Mouse (Mus musculus): ENCODE data around the gene Armc2. TPM values are rescaled to one million over a fixed set of nuclear protein-coding genes. Genes with fewer than 3 reads are reported as not detected.

The Armc2 gene
- polyA plus RNA-seq, 1 experiment, result not detected

DNA sequence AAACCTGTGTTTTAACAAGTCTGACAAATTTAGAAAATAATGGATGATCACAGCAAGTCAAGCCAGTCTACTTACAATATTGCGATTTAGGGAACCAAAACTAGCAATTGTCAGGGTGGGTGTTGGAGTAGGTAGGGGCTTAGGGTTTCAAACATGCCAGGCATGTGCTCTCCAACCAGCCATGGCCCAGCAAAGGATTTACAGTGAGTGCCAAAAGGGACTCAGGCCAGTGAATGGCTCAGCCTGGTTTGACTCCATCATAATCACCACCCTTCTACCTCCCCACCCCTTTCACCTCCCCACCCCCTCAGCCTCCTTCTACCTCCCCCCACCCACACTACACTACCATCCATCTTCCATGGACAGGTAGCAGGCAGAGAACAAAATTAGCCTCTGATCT lies 138.6 kb downstream of the Armc2 start:
- no peak for TF ChIP-seq GATA1 (IDR thresholded peaks at IDR 0.05; ENCODE audit: low read length)

DNA sequence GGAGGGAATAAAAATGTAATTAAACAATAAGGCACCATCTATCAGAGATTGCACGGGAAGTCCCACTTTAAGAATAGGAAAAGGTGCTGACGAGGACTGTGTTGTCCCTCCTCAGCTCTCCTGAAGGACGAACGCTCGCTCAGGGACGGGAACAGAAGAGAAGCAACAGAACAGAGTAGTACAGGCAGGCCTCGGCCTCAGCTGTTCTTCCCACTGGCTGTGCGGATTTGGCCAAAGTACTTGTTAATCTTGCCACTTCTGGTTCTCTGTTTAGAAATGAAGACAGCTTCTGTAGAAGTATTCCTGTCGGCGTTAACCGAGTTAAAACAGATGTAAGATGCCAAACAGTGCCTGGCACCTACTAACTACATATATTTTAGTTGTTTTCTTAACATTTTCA lies 139.9 kb downstream of the Armc2 start:
- TF ChIP-seq GATA1 (IDR thresholded peaks at IDR 0.05; ENCODE audit: low read length), result no peak

DNA sequence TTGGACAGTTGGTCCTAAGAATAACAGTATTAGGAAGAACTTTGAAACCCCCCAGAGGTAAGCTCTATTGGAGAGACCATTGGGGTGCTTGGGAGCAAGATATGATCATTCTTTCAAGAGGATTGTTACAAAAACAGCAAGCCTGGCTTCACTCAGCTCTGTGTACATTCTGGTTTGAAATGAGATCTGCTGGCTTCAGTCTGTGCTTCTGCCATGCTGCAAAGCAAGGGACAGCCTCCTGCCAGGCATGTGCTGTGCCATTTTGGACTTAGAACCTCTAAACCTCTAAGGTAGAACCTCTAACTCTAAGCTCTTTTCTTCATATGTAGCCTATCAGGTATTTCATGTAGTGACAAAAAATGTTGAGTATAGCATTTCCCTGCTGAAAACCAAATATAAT lies 142.6 kb downstream of the Armc2 start:
- no peak for TF ChIP-seq GATA1 (IDR thresholded peaks at IDR 0.05; ENCODE audit: low read length)

DNA sequence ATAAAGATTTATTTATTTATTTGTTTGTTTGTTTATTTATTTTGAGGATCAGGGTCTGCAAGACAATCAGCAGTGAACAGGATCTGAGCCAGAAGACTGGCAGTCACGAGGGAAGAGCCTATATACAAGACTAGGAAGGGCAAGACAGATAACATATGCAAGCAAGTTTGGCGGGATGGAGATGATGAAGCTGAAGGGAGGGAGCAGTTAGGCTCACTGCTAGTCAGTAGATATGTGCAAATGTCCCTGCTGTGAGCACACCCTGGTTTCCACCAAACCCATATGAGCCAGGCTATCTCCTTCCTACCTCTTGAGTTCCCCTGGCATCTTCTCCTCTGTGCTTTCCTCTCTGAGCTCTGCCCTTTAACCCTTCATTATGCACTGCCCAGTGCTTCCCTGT lies 146.7 kb downstream of the Armc2 start:
- TF ChIP-seq GATA1 (IDR thresholded peaks at IDR 0.05; ENCODE audit: low read length), result no peak

DNA sequence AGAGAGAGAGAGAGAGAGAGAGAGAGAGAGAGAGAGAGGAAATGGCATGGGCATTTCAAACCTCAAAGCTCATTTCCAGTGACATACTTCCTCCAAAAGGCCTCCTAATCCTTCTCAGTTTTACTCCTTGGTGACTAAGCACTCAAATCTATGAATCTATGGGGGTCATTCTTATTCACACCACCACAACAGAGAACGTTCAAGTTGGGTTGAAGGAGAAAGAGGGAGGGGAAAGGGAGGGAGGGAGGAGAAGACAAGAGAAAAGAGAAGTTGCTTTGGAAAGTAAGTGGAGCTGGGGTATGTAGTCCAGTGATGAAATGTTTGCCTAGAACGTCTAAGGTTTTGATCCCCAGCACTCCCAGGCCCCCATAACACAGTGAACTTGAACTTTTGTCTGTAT lies 148.1 kb downstream of the Armc2 start:
- no peak for TF ChIP-seq GATA1 (IDR thresholded peaks at IDR 0.05; ENCODE audit: low read length)

DNA sequence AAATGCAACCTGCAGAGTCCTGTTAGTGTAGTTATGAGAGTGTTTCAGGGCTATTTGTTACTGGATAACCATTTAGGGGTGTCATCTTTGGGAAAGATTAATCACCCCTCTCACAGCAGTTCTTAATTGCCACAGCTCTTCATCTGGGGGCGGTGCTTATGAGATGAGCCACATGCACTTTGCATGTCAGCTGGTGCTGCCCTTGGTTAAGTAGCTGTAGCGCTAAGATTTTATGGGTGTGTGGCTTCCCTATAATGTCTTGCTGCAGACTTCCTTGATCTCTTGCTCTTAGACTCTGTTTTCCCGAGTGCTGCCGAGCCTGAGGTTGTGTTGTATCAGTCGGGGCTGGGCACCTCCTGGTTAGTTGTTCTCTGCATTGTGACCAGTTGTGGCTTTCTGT lies 150.3 kb downstream of the Armc2 start:
- TF ChIP-seq GATA1 (IDR thresholded peaks at IDR 0.05; ENCODE audit: low read length), result no peak

DNA sequence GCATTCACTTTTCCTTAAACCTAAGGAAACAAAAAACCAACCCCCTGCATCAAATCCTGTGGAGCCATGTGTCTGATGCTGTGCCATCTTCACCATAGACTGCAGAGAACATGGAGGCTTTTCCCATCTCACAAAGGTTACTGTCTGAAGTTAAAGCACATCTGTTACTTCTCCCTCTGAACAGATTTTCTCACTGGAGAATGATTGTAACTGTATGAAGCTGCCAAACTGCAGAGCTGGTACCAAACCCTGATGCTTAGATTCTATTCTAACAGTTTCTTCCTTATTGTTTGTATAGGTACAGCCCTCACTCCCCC lies 151.4 kb downstream of the Armc2 start:
- TF ChIP-seq GATA1 (IDR thresholded peaks at IDR 0.05; ENCODE audit: low read length), result no peak

DNA sequence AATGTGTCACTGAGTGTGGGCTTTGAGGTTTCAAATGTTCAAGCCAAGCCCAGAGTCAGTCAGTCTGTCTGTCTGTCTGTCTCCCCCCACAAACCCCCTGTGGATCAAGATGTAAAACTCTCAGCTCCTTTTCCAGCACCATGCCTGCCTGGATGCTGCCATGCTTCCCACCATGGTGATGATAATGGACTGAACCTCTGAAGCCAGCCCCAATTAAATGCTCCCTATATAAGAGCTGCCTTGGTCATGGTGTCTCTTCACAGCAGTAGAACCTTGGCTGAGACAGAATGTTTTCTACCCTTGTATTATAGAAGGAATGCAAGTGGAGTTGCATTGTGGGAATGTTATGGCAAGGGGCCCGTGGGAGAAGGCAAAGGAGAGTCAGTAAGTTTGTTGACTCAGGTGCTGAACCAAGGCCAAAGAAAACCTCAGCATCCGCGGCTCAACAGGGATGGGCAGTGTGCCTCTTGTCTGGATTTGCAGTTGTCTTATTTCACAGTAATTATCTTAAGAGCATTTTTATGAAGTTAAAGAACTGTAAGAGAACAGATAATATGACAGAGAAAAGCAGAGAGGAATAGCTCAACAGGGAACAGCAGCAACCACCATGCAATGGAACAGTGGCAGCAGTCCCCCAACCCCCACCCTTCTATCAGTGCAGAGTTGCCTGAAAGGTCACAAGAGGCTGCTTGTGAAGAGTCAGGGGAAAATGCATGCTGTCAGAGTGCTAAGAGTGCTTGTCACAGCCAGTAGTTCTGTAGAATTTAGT lies 152.0 kb downstream of the Armc2 start:
- TF ChIP-seq GATA1 (IDR thresholded peaks at IDR 0.05; ENCODE audit: low read length), result no peak

Other genes with a start within 250 kb of the Armc2 start
- gene Cep57l1, start 208.6 kb downstream of the Armc2 start, polyA plus RNA-seq (2012), result 0.98 and 1.6 TPM in 2 replicates
- gene Sesn1, start 208.5 kb downstream of the Armc2 start, polyA plus RNA-seq (2012), result 11.0 and 14.2 TPM in 2 replicates